Mouse (Mus musculus): Measurements from ENCODE around the gene Igflr1.

The Igflr1 gene

DNA sequence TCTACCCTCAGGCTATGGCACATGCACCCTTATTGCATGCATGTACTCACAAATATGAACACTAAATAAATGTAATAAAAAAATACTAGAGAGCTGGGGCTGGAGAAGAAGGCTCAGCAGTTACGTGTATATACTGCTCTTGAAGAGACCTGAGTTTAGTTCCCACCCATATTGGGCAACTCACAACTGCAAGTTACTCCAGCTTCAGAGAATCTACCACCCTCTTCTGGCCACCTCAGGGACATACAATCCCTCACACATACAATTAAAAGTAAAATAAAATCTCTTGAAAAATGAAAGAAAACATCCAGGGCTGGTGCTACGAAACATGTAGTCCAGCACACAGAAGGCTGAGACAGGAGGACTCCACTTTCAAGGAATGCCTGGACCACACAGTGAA is 49.2 kb downstream of the Igflr1 start:
- no peak for DNase-seq

DNA sequence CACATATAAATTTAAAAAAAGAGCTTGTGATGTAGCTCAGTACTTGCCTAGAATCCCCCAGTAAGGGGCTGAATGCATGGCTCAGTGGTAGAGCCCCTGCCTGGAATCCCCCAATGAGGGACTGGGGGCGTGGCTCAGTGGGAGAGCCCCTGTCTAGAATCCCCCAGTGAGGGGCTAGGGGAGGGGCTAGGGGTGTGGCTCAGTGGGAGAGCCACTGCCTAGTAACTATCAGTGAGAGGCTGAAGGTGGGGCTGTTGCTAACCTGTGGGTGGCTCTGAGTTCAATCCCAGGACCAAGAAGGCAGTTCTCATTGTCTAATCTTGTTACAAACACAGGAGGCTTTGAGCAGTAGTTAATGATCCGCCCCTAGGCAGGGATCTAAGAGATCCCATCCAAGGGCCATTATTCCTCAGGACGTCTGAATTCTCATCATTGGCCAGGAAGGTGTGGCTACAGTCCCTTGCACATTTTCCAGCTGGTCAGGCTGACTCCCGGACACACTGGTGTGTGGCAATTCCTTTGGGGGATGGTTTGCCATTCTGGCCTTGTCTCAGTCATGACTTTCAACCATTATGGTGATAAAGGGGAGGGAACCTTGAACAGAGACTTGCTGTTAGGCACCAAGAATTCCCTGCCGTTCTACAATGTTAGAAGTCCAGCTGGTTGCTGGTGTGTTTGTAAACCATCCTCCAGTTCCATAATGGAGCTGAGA is 50.0 kb downstream of the Igflr1 start:
- DNase-seq: no peak
